Mouse (Mus musculus) activated CD4-positive, CD25-positive, alpha-beta regulatory T cell, adult 4 months (primary cell): Measurements from ENCODE around the gene Nlrp3. TPM values are rescaled to one million over a fixed set of nuclear protein-coding genes. Genes with fewer than 3 reads are reported as not detected.

ENCODE experiments used
- ATAC-seq: one replicate; pipeline ENCODE4 v1.8.0; 2017
- polyA plus RNA-seq, 2 experiments: library from polyadenylated mRNA; unstranded; fragments of 100-300 nt; shearing (Covaris generic); gene quantifications; one replicate each; pipeline ENCODE4 v1.2.1; 2017

The Nlrp3 gene
- not detected for polyA plus RNA-seq

GRCm38 (mm10) chr11:59541324-59541723 is at the start of gene Nlrp3:
Nlrp3 (plus strand) TSS chr11:59541568.
- ATAC-seq, result no peak

DNA sequence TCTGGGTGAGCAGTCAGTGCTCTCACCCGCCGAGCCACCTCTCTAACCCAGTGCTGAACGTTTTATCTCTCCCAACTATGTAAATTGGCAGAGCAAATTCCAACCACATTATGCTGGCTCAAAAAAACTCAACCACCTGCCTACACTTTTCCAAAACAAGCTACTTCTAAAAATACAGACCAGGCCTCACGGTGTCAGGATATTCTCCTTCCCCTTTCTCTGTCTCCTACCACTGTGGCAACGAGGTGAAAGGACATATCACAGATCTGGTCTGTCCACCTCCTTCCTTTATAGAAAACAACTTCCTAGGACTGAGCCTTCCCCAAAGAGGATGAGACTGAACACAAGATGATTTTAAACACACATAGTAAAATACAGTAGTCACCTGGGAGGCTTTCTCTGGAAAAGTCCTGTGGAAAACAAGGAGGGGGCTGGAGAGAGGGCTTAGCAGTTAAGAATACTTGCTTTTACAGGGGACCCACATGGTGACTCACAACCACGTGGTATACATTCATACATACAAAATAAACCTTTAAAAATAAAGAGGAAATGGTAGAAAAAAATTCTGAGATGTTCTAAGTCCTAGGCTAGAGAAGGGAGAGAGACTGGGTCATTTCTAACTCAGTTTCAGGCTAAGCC is 44.6 kb upstream of the Nlrp3 start:
- no peak for ATAC-seq

DNA sequence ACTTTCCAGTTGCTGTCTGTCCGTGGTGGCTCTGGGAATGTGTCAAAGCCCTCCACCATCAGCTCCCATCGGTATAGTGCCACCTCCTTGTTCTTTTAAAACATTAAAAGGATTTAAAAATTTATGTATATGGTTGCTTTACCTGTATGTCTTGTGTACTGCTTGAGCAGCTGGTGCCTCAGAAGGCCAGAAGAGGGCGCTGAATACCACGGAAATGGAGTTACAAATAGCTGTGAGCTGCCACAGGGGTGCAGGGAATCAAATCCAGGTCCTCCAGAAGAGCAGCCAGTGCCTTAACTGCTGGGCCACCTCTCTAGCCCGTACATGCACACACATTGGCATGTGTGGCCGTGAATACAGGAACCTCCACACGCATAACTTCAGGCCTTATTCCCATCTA is 43.6 kb upstream of the Nlrp3 start:
- ATAC-seq, result no peak

DNA sequence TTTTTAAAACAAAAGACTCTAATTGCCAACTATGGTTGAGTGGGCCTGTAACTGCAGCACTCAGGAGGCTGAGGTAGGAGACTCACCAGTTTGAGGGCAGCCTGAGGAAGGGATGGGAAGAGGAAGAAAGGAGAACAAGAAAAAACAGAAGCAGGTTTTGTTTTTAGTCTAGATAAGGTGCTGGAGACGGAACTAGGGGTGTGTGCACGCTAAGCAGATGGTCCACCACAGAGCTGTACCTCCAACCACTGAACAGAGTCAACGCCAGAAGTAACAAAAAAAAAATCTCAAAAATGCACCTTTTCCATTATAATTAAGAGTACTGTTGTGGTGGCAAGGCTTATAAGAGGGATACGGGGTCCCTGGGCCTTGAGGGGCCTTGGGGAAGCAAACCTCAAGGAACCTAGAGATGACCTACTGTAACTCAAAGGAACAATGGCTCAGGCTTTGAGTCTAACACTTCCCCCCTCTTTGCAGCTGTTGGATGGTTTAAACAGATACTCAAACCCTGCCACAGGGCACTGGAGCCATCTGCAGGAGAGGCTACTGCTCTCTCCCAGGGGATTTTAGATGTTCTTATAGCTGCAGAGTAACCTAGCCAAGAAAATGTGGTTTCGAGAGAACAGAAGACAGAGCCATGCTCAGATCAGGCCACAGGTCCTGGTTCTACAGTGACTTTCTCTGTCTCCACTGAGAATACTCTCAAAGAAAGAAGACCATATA is 39.2 kb upstream of the Nlrp3 start:
- ATAC-seq, result no peak

DNA sequence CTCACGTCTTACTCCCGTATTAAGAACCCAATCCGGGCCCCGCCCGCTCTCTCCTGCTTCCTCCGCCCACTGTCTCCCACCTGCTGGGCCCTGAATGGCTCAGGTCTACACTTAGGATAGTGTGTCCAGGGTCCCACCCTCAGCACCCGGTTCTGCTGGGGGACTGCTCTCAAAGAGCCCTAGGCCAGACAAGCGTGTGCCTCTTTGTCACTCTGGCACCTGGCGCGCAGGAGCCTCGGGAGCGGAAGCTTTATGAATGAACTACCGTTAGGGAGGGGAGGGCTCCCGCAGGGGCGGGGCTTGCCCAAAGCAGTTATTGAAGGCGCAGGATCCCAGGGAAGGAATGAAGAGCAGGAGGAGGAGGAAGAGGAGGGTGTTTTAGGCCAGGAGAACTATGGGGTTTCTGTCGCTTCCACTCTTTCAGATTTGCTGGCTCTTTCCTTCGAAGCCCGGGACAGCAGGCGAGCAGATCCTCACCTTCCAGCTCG is 36.0 kb upstream of the Nlrp3 start:
- peak; percentile 60 for ATAC-seq

- peak; percentile 80 for ATAC-seq
Observed at GRCm38 (mm10) chr11:59505839-59506712, 35.3 kb upstream of the Nlrp3 start.

GRCm38 (mm10) chr11:59506713-59507074 is 34.7 kb upstream of the Nlrp3 start:
- no peak for ATAC-seq

DNA sequence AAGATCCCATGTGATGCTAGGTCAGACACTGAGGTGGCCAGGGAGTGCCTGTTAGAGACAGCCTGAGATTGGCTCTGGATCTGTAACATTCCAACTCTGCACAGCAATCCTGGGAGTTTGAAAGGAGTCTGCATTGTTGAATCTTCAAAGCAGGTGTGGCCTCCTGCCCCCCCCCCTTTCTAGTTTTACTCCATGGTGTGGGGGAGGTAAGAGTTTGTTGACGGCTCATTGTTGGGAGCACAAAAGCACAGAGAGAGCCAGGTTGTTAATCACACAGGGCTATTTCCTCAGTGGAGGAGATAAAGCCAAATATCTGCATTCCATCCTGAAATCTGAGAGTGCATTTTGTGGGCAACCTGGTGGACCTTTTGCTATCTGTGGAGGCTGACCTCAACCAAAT is 29.8 kb upstream of the Nlrp3 start:
- ATAC-seq, result no peak

GRCm38 (mm10) chr11:59512733-59513132 is 28.6 kb upstream of the Nlrp3 start:
- ATAC-seq, result no peak

DNA sequence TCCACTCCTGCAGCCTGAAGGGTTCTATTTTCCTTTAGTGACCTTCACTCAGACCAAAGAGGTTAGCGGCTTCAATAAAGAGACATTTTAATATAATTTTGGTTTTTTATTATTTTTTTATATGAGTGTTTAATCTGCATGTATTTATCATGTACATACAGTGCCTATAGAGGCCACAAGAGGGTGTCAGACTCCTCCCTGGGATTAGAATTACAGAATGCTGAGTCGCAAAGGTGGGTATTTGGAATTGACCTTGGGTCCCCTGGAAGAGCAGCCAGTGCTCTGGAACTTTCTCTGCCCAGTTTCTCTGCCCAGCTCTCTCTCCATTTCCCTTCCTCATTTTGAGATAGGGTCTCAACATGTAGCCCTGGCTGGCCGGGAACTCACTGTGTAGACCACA is 27.8 kb upstream of the Nlrp3 start:
- ATAC-seq, result no peak

GRCm38 (mm10) chr11:59514381-59514780 is 27.0 kb upstream of the Nlrp3 start:
- no peak for ATAC-seq

GRCm38 (mm10) chr11:59514789-59515188 is 26.6 kb upstream of the Nlrp3 start:
- no peak for ATAC-seq

- no peak for ATAC-seq
Observed at GRCm38 (mm10) chr11:59517441-59517840, 23.9 kb upstream of the Nlrp3 start.

DNA sequence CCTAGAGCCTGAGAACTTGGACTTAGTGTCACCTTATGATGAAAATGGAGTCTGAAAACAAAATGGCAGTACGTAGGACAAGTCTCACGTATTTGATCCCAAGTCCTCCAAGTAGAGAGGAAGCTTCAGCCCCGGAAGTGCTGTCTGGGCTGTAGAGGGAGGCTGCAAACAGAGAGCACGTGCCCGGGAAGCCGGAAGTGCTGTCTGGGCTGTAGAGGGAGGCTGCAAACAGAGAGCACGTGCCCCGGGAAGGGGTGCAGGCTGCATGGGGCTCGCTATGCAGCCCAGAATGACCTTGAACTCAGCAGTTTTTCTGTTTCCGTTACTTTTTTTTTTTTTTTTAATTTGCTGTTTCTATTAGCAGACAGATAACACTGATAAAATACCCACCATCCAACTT is 23.1 kb upstream of the Nlrp3 start:
- peak; percentile 46 for ATAC-seq

DNA sequence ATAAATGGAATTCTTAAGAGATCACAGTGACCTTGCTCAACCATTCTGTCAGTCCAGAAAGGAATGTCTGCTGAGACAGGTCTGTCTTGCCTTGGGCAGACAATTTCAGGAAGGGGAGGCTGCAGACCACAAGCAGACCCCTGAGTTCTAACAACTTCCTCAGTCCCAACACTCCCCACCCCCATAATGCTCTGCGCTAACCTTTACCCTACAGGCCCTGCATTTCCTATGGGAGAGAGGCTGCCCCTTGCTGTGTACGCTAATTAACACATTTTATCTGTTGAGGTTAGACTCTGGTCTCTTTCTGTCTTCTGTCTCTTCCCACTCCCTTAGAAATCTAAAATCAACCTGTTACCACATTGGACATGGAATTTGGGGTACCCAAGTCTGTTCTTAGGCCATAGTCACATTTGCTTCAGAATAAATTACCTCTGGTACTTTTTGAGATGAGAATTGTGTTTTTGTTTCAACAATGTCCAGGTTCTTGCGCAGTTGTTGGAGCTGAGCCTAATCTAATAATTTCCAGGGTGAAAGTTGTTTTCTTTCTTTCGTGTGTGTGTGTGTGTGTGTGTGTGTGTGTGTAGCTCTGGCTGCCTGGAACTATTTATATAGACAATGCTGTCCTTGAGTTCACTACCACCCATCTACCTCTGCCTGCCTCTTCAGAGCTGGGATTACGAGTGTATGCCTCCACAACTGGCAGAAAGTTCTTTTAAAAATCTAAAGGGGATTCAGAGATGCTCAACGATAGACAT is 21.4 kb upstream of the Nlrp3 start:
- ATAC-seq, result no peak

GRCm38 (mm10) chr11:59524150-59524549 is 17.2 kb upstream of the Nlrp3 start:
- ATAC-seq, result no peak

DNA sequence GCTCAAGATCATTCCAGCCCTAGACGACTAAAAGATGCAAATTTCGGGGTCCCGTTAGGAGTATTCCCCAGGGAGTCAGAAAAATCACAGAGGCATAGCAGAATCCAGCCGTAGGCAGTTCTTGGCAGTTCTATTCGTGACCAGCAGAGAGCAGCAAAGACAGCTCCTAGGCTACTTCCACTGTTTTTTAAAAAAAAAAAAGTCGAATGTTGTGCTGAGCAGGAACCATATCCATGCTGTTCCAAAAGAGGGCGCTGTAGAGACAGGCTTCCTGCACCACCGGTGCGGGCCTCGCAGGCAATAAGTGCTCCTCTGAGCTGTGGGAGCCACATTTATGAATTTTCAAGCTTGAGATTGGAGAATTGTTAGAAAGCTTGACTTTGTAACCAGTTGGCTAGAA is 16.1 kb upstream of the Nlrp3 start:
- ATAC-seq, result no peak

GRCm38 (mm10) chr11:59526472-59527080 is 14.8 kb upstream of the Nlrp3 start, which contains the start of gene Zkscan17:
Zkscan17 (minus strand) TSS chr11:59526751.
- ATAC-seq, result no peak

GRCm38 (mm10) chr11:59530221-59530620 is 11.1 kb upstream of the Nlrp3 start:
- ATAC-seq, result no peak

- ATAC-seq, result no peak
Observed at GRCm38 (mm10) chr11:59530870-59531535, 10.4 kb upstream of the Nlrp3 start.

DNA sequence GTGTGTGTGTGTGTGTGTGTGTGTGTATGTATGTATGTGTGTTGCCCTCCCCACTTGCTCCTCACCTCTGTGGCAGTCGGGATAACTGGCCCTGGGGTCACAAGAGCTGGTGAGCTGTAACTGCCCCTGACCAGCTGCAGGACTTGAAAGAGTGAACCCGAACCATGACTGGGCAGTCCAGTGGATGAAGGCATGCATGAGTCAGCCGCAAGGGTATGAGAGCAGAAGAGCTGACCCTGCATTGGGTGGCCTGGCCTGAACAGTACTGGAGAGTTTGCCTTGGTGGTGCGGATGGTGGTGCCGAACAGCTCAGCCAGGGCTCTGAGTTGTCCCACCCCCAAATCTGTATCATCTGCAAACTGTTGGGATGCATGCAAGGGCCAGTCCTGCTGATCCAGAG is 9.8 kb upstream of the Nlrp3 start:
- no peak for ATAC-seq
